Mouse (Mus musculus) liver, embryonic 14.5 days (tissue): ENCODE results near the gene Tmub2. TPM values are rescaled to one million over a fixed set of nuclear protein-coding genes. Genes with fewer than 3 reads are reported as not detected.

Experiments
- ATAC-seq: fragments of 200-750 bp; cut with Nextera tagmentation; 2 replicates; pipeline ENCODE4 v1.8.0; 2017; ENCODE audit warnings: moderate number of reproducible peaks, mild to moderate bottlenecking, moderate library complexity; ENCODE audit not compliant: insufficient read depth
- DNase-seq, 3 experiments: peaks; one replicate each; pipeline ENCODE4 v3.0.0-alpha.2; 2012 to 2013; ENCODE audit warnings: low read depth in 3 of 3, low spot score in 3 of 3
- H3K27ac ChIP-seq: fragments of 300-500 bp; sonication (generic); 2 replicates; pipeline ENCODE4 v1.5.1; 2014; ENCODE audit warnings: moderate library complexity, mild to moderate bottlenecking, control low read depth, inconsistent platforms
- H3K27me3 ChIP-seq: fragments of 300-500 bp; sonication (generic); 2 replicates; pipeline ENCODE4 v1.6.1; 2014; ENCODE audit warnings: mild to moderate bottlenecking, low read length, moderate library complexity; ENCODE audit not compliant: control insufficient read depth, insufficient read depth
- H3K36me3 ChIP-seq: fragments of 300-500 bp; sonication (generic); replicated peaks from 2 replicates; pipeline ENCODE4 v1.6.1; 2014; ENCODE audit warnings: low read depth; ENCODE audit not compliant: control insufficient read depth, insufficient read depth
- H3K4me1 ChIP-seq, 2 experiments: fragments of 200-500 bp in 1 of 2; fragments of 300-500 bp in 1 of 2; sonication (generic) in 1 of 2; replicated peaks; 2 replicates each; pipeline ENCODE4 v1.6.1; 2012 to 2014; ENCODE audit warnings: antibody characterized with exemption in 1 of 2, inconsistent platforms in 1 of 2, low read length in 1 of 2; ENCODE audit not compliant: control insufficient read depth in 2 of 2, insufficient read depth in 2 of 2
- H3K4me2 ChIP-seq: fragments of 300-500 bp; sonication (generic); 2 replicates; pipeline ENCODE4 v1.6.1; 2014; ENCODE audit warnings: low read depth, mild to moderate bottlenecking, control low read depth, moderate library complexity
- H3K4me3 ChIP-seq, 2 experiments: fragments of 200-500 bp in 1 of 2; fragments of 300-500 bp in 1 of 2; sonication (generic) in 1 of 2; 2 replicates each; pipeline ENCODE4 v1.5.1; 2012 to 2014; ENCODE audit warnings: low read depth in 2 of 2, low read length in 2 of 2, mild to moderate bottlenecking in 2 of 2, control low read depth in 1 of 2, inconsistent platforms in 1 of 2, moderate library complexity in 1 of 2; ENCODE audit not compliant: insufficient read depth in 1 of 2
- H3K9ac ChIP-seq: fragments of 300-500 bp; sonication (generic); replicated peaks from 2 replicates; pipeline ENCODE4 v1.6.1; 2014; ENCODE audit warnings: mild to moderate bottlenecking, control low read depth, moderate library complexity
- H3K9me3 ChIP-seq: fragments of 300-500 bp; sonication (generic); 2 replicates; pipeline ENCODE4 v1.6.1; 2016; ENCODE audit warnings: low read length, mixed read lengths; ENCODE audit not compliant: control insufficient read depth
- CTCF ChIP-seq: IDR thresholded peaks from 2 replicates; pipeline ENCODE4 v1.5.1; 2016; ENCODE audit warnings: antibody characterized with exemption, low read depth, control low read depth
- EP300 ChIP-seq: IDR thresholded peaks from 2 replicates; pipeline ENCODE4 v1.6.1; 2016; ENCODE audit warnings: antibody characterized with exemption, low read depth
- WGBS: fragments of 180-500 bp; shearing (Covaris S2); extraction: QIAGEN DNeasy Blood & Tissue Kit; methylation state at CpG from one replicate; pipeline ENCODE4 v1.1.7; 2014; ENCODE audit not compliant: insufficient replicate concordance; 5-methylcytosine and 5-hydroxymethylcytosine counted together
- polyA plus RNA-seq, 2 experiments: library from polyadenylated mRNA; depleted of rRNA in 1 of 2; stranded (reverse) in 1 of 2; unstranded in 1 of 2; fragments of >200 nt; fragmentation: Nextera tagmentation in 1 of 2; extraction: Ambion mirVana in 1 of 2; gene quantifications; 2 replicates each; pipeline versions ENCODE4 v1.2.1 to v1.2.3; 2012 to 2014

The Tmub2 gene
- polyA plus RNA-seq, 2 experiments: 19.1 to 19.3 TPM

DNA sequence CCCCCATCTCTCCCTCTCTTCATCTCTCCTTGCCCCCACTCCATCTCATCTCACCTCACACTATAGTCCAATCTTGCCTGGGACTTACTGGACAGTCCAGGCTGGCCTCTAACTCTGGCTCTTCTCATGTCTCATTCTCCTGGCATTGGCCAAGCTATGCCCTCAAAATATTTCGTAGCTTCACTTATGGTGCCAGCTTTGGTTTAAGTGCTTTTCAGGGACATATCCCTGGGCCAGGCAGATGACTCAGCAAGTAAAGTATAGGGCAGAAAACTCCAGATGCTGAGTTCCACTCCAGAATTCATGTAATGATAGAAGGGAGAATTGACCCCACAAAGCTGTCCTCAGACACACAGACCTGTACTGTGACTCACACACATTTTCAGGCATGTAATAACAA is 51.5 kb downstream of the Tmub2 start:
- no peaks in the 10 kb centered on the region for H3K36me3 ChIP-seq
- H3K4me2 ChIP-seq: no peak overlapping the region
- no peak overlapping the region for H3K4me3 ChIP-seq
- ATAC-seq (no peak), DNase-seq (no peak)
- no peak overlapping the region for H3K9ac ChIP-seq
- no peaks in the 10 kb centered on the region for H3K9me3 ChIP-seq
- 54% methylated on average over 1 of the region's 1 CpGs for WGBS
- TF ChIP-seq EP300: no peak
- no peak for TF ChIP-seq CTCF
- no peaks in the 10 kb centered on the region for H3K4me1 ChIP-seq
- H3K27ac ChIP-seq: no peak overlapping the region
- H3K27me3 ChIP-seq: no peaks in the 10 kb centered on the region; the same call in 1 of the 2 replicates

DNA sequence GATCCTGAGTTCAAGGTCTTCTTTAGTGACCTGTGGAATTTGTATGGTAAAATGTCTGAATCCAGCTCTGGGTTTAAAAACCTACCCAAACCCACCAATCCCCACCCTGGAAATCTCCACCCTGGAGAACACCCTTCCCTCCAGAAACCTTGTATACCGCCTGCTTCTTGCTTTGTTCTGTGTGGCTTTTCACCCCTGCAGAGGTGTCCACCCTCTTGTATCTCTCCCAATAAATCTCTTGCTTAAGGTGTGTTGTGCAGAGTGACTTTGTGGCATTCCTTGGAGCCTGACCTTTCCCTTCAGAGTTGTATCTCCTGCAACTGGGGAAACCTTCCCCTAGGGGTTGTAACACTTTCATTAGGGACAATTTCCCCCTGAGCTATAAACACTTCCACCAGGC is 53.2 kb downstream of the Tmub2 start:
- no peak for TF ChIP-seq EP300
- no peak for TF ChIP-seq CTCF
- WGBS: 60% methylated on average over 1 of the region's 1 CpGs
- Histone ChIP-seq H3K4me2 (no peak overlapping the region), H3K4me1 (no peaks in the 10 kb centered on the region), H3K36me3 (no peaks in the 10 kb centered on the region), H3K27ac (no peak overlapping the region), H3K9ac (no peak overlapping the region), H3K9me3 (no peaks in the 10 kb centered on the region), H3K4me3 (no peak overlapping the region), H3K27me3 (no peaks in the 10 kb centered on the region; the same call in 1 of the 2 replicates)
- ATAC-seq (no peak), DNase-seq (no peak)

- no peaks in the 10 kb centered on the region for H3K4me1 ChIP-seq
- no peak overlapping the region for H3K27ac ChIP-seq
- no peak for ATAC-seq
- no peaks in the 10 kb centered on the region for H3K9me3 ChIP-seq
- H3K36me3 ChIP-seq: no peaks in the 10 kb centered on the region
- 15% methylated on average over 3 of the region's 3 CpGs for WGBS
- no peak for DNase-seq
- H3K4me3 ChIP-seq: no peak overlapping the region
- H3K27me3 ChIP-seq: no peaks in the 10 kb centered on the region; the same call in 1 of the 2 replicates
- TF ChIP-seq CTCF (no peak), EP300 (no peak)
- H3K9ac ChIP-seq: no peak overlapping the region
- H3K4me2 ChIP-seq: no peak overlapping the region
These were observed 53.8 kb downstream of the Tmub2 start for GRCm38 (mm10) chr11:102338561-102338960.

Other genes with a start within 250 kb of the Tmub2 start
- 0.29 and 0.38 TPM in 2 replicates for gene Cd300lg, start 243.4 kb upstream of the Tmub2 start, polyA plus RNA-seq (2012; rRNA removed)
- 0.56 and 0.59 TPM in 2 replicates for gene Cd300lg, start 243.4 kb upstream of the Tmub2 start, polyA plus RNA-seq (2014; fragmentation: Nextera tagmentation; extraction: Ambion mirVana)
- 11.9 and 13.1 TPM in 2 replicates for gene Mpp2, start 196.4 kb upstream of the Tmub2 start, polyA plus RNA-seq (2012; rRNA removed)
- 7.4 and 10.6 TPM in 2 replicates for gene Mpp2, start 196.4 kb upstream of the Tmub2 start, polyA plus RNA-seq (2014; fragmentation: Nextera tagmentation; extraction: Ambion mirVana)
- not detected in 2 replicates for gene Ppy, start 183.6 kb upstream of the Tmub2 start, polyA plus RNA-seq (2012; rRNA removed)
- gene Ppy, start 183.6 kb upstream of the Tmub2 start, polyA plus RNA-seq (2014; fragmentation: Nextera tagmentation; extraction: Ambion mirVana): not detected in 2 replicates
- 0.22 and 0.57 TPM in 2 replicates for gene Pyy, start 177.1 kb upstream of the Tmub2 start, polyA plus RNA-seq (2012; rRNA removed)
- gene Pyy, start 177.1 kb upstream of the Tmub2 start, polyA plus RNA-seq (2014; fragmentation: Nextera tagmentation; extraction: Ambion mirVana): not detected in 2 replicates
- 10.1 and 11.3 TPM in 2 replicates for gene Nags, start 139.4 kb upstream of the Tmub2 start, polyA plus RNA-seq (2012; rRNA removed)
- 7.2 and 7.5 TPM in 2 replicates for gene Nags, start 139.4 kb upstream of the Tmub2 start, polyA plus RNA-seq (2014; fragmentation: Nextera tagmentation; extraction: Ambion mirVana)
- gene Tmem101, start 128.5 kb upstream of the Tmub2 start, polyA plus RNA-seq (2012; rRNA removed): 8.9 and 9.2 TPM in 2 replicates
- 7.8 and 8.5 TPM in 2 replicates for gene Tmem101, start 128.5 kb upstream of the Tmub2 start, polyA plus RNA-seq (2014; fragmentation: Nextera tagmentation; extraction: Ambion mirVana)
- gene Lsm12, start 99.6 kb upstream of the Tmub2 start, polyA plus RNA-seq (2012; rRNA removed): 10.4 and 15.4 TPM in 2 replicates
- gene Lsm12, start 99.6 kb upstream of the Tmub2 start, polyA plus RNA-seq (2014; fragmentation: Nextera tagmentation; extraction: Ambion mirVana): 51.4 and 56.2 TPM in 2 replicates
- gene G6pc3, start 95.3 kb upstream of the Tmub2 start, polyA plus RNA-seq (2012; rRNA removed): 12.6 and 14.8 TPM in 2 replicates
- 7.3 and 10.1 TPM in 2 replicates for gene G6pc3, start 95.3 kb upstream of the Tmub2 start, polyA plus RNA-seq (2014; fragmentation: Nextera tagmentation; extraction: Ambion mirVana)
- gene Hdac5, start 54.8 kb upstream of the Tmub2 start, polyA plus RNA-seq (2012; rRNA removed): 8.8 and 10.0 TPM in 2 replicates
- 6.4 and 7.3 TPM in 2 replicates for gene Hdac5, start 54.8 kb upstream of the Tmub2 start, polyA plus RNA-seq (2014; fragmentation: Nextera tagmentation; extraction: Ambion mirVana)
- gene BC030867, start 36.0 kb upstream of the Tmub2 start, polyA plus RNA-seq (2012; rRNA removed): 10.9 and 11.3 TPM in 2 replicates
- 10.8 and 13.2 TPM in 2 replicates for gene BC030867, start 36.0 kb upstream of the Tmub2 start, polyA plus RNA-seq (2014; fragmentation: Nextera tagmentation; extraction: Ambion mirVana)
- 0.39 and 0.44 TPM in 2 replicates for gene Asb16, start 16.2 kb upstream of the Tmub2 start, polyA plus RNA-seq (2012; rRNA removed)
- gene Asb16, start 16.2 kb upstream of the Tmub2 start, polyA plus RNA-seq (2014; fragmentation: Nextera tagmentation; extraction: Ambion mirVana): 0.05 and 0.08 TPM in 2 replicates
- 11.0 and 11.6 TPM in 2 replicates for gene Atxn7l3, start 11.7 kb downstream of the Tmub2 start, polyA plus RNA-seq (2012; rRNA removed)
- 3.6 and 4.7 TPM in 2 replicates for gene Atxn7l3, start 11.7 kb downstream of the Tmub2 start, polyA plus RNA-seq (2014; fragmentation: Nextera tagmentation; extraction: Ambion mirVana)
- gene Ubtf, start 34.8 kb downstream of the Tmub2 start, polyA plus RNA-seq (2012; rRNA removed): 19.9 and 34.7 TPM in 2 replicates
- 42.5 and 48.8 TPM in 2 replicates for gene Ubtf, start 34.8 kb downstream of the Tmub2 start, polyA plus RNA-seq (2014; fragmentation: Nextera tagmentation; extraction: Ambion mirVana)
- gene Slc4a1, start 81.3 kb downstream of the Tmub2 start, polyA plus RNA-seq (2012; rRNA removed): 570 and 632 TPM in 2 replicates
- gene Slc4a1, start 81.3 kb downstream of the Tmub2 start, polyA plus RNA-seq (2014; fragmentation: Nextera tagmentation; extraction: Ambion mirVana): 606 and 703 TPM in 2 replicates
- gene Rundc3a, start 108.5 kb downstream of the Tmub2 start, polyA plus RNA-seq (2012; rRNA removed): 1.4 and 1.9 TPM in 2 replicates
- 1.0 and 1.2 TPM in 2 replicates for gene Rundc3a, start 108.5 kb downstream of the Tmub2 start, polyA plus RNA-seq (2014; fragmentation: Nextera tagmentation; extraction: Ambion mirVana)
- gene Slc25a39, start 123.0 kb downstream of the Tmub2 start, polyA plus RNA-seq (2012; rRNA removed): 167 and 187 TPM in 2 replicates
- gene Slc25a39, start 123.0 kb downstream of the Tmub2 start, polyA plus RNA-seq (2014; fragmentation: Nextera tagmentation; extraction: Ambion mirVana): 339 and 363 TPM in 2 replicates
- gene Grn, start 145.4 kb downstream of the Tmub2 start, polyA plus RNA-seq (2012; rRNA removed): 25.4 and 28.9 TPM in 2 replicates
- gene Grn, start 145.4 kb downstream of the Tmub2 start, polyA plus RNA-seq (2014; fragmentation: Nextera tagmentation; extraction: Ambion mirVana): 34.1 and 41.4 TPM in 2 replicates
- gene Fam171a2, start 162.8 kb downstream of the Tmub2 start, polyA plus RNA-seq (2012; rRNA removed): 1.6 and 2.0 TPM in 2 replicates
- 0.17 and 0.35 TPM in 2 replicates for gene Fam171a2, start 162.8 kb downstream of the Tmub2 start, polyA plus RNA-seq (2014; fragmentation: Nextera tagmentation; extraction: Ambion mirVana)
- gene Itga2b, start 185.2 kb downstream of the Tmub2 start, polyA plus RNA-seq (2012; rRNA removed): 28.4 and 35.4 TPM in 2 replicates
- gene Itga2b, start 185.2 kb downstream of the Tmub2 start, polyA plus RNA-seq (2014; fragmentation: Nextera tagmentation; extraction: Ambion mirVana): 20.0 and 27.3 TPM in 2 replicates